Mouse (Mus musculus): ENCODE measurements around the gene Myct1. TPM values are rescaled to one million over a fixed set of nuclear protein-coding genes. Genes with fewer than 3 reads are reported as not detected.

Gene Myct1
- total RNA-seq, 2 experiments from 2014 or later = 0.51 to 0.52 TPM

GRCm38 (mm10) chr10:5615186-5616040 is 21.8 kb downstream of the Myct1 start:
- no peak for DNase-seq (ENCODE audit: low spot score in 2 of 2)

- no peak for DNase-seq (ENCODE audit: low spot score in 2 of 2)
Observed at GRCm38 (mm10) chr10:5626268-5626667, 32.7 kb downstream of the Myct1 start.

GRCm38 (mm10) chr10:5633672-5634200 is 40.2 kb downstream of the Myct1 start:
- DNase-seq (ENCODE audit: low spot score in 2 of 2) = no peak

- peak; percentile 24 to 69 for DNase-seq (ENCODE audit: low spot score in 2 of 2)
Observed at GRCm38 (mm10) chr10:5634336-5634735, 40.8 kb downstream of the Myct1 start.

GRCm38 (mm10) chr10:5637322-5637721 is 43.7 kb downstream of the Myct1 start:
- peak in 1 of 2 experiments; percentile 15 for DNase-seq (ENCODE audit: low spot score in 2 of 2)

GRCm38 (mm10) chr10:5639112-5639511 is 45.5 kb downstream of the Myct1 start, which contains the start of gene Vip:
Gene Vip, plus strand, starts transcription at chr10:5639218.
- no peak for DNase-seq (ENCODE audit: low spot score in 2 of 2)

Other genes starting within 250 kb of the Myct1 start
- gene Syne1, start 42.3 kb upstream of the Myct1 start, total RNA-seq (2021) = 100 to 1,000 TPM; 178 to 205 TPM
- 10 to 100 TPM; 11.6 to 11.9 TPM for gene Vip, start 45.4 kb downstream of the Myct1 start, total RNA-seq (2021)
- 1 to 10 TPM; 1.4 to 1.7 TPM for gene Fbxo5, start 211.8 kb downstream of the Myct1 start, total RNA-seq (2021)
- gene Mtrf1l, start 230.1 kb downstream of the Myct1 start, total RNA-seq (2021) = 1 to 10 TPM; 8.7 to 9.8 TPM

Data from layer of hippocampus, postnatal 14 days (tissue).